Mouse (Mus musculus) hindbrain, postnatal 0 days (tissue): Measurements from ENCODE around the gene Tmem156. TPM values are rescaled to one million over a fixed set of nuclear protein-coding genes. Genes with fewer than 3 reads are reported as not detected.

Source experiments
- ATAC-seq: fragments of 200-750 bp; cut with Nextera tagmentation; 2 replicates; pipeline ENCODE4 v1.8.0; 2017; ENCODE audit warnings: mild to moderate bottlenecking, moderate TSS enrichment, moderate library complexity
- DNase-seq: peaks from one replicate; pipeline ENCODE4 v3.0.0-alpha.2; 2015; ENCODE audit warnings: low spot score
- H3K27ac ChIP-seq: fragments of 300-500 bp; sonication (generic); 2 replicates; pipeline ENCODE4 v1.5.1; 2014; ENCODE audit warnings: mild to moderate bottlenecking
- H3K27me3 ChIP-seq: fragments of 300-500 bp; sonication (generic); 2 replicates; pipeline ENCODE4 v1.6.1; 2014; ENCODE audit warnings: low read length, mixed read lengths; ENCODE audit not compliant: insufficient read depth
- H3K36me3 ChIP-seq: fragments of 300-500 bp; sonication (generic); 2 replicates; pipeline ENCODE4 v1.6.1; 2014; ENCODE audit warnings: low read length, mixed read lengths; ENCODE audit not compliant: insufficient read depth
- H3K4me1 ChIP-seq: fragments of 300-500 bp; sonication (generic); 2 replicates; pipeline ENCODE4 v1.6.1; 2014; ENCODE audit warnings: antibody characterized with exemption, low read length, mixed read lengths; ENCODE audit not compliant: insufficient read depth
- H3K4me2 ChIP-seq: fragments of 300-500 bp; sonication (generic); 2 replicates; pipeline ENCODE4 v1.6.1; 2014; ENCODE audit warnings: low read depth, mild to moderate bottlenecking, low read length, moderate library complexity, mixed read lengths
- H3K4me3 ChIP-seq: fragments of 300-500 bp; sonication (generic); 2 replicates; pipeline ENCODE4 v1.5.1; 2014; ENCODE audit warnings: low read length
- H3K9ac ChIP-seq: fragments of 300-500 bp; sonication (generic); replicated peaks from 2 replicates; pipeline ENCODE4 v1.6.1; 2014; ENCODE audit warnings: mild to moderate bottlenecking, low read length, moderate library complexity, mixed read lengths
- H3K9me3 ChIP-seq: fragments of 300-500 bp; sonication (generic); 2 replicates; pipeline ENCODE4 v1.6.1; 2016; ENCODE audit warnings: low read length, mixed read lengths
- CTCF ChIP-seq: IDR thresholded peaks from 2 replicates; pipeline ENCODE4 v1.5.1; 2016; ENCODE audit warnings: antibody characterized with exemption, control low read depth, low read depth
- WGBS: fragments of 180-500 bp; shearing (Covaris S2); extraction: QIAGEN DNeasy Blood & Tissue Kit; methylation state at CpG from one replicate; pipeline ENCODE4 v1.1.7; 2014; 5-methylcytosine and 5-hydroxymethylcytosine counted together
- polyA plus RNA-seq: library from polyadenylated mRNA; unstranded; fragments of >200 nt; fragmentation: Nextera tagmentation; extraction: Ambion mirVana; gene quantifications from 2 replicates; pipeline ENCODE4 v1.2.1, GENCODE M21; 2015
- total RNA-seq: library from RNA; depleted of rRNA; stranded (reverse); fragments of >200 nt; gene quantifications from 2 replicates; pipeline ENCODE4 v1.2.3, GENCODE M21; 2014

The Tmem156 gene
- total and polyA plus RNA-seq, 2 experiments from 2014 or later: 0.13 to 0.21 TPM

GRCm38 (mm10) chr5:65107773-65108432 lies 16.0 kb upstream of the Tmem156 start:
- Histone ChIP-seq H3K9me3 (no peaks in the 10 kb centered on the region), H3K4me1 (no peaks in the 10 kb centered on the region), H3K9ac (peak overlapping the region; percentile 87), H3K4me2 (peak overlapping the region; percentile 85), H3K27ac (peak overlapping the region; percentile 77), H3K27me3 (no peaks in the 10 kb centered on the region), H3K4me3 (peak overlapping the region; percentile 82), H3K36me3 (no peaks in the 10 kb centered on the region)
- ATAC-seq: no peak; the same call in none of the 2 replicates
- TF ChIP-seq CTCF: no peak
- WGBS: 2% methylated on average over 33 of the region's 42 CpGs
- peak; percentile 16 for DNase-seq

DNA sequence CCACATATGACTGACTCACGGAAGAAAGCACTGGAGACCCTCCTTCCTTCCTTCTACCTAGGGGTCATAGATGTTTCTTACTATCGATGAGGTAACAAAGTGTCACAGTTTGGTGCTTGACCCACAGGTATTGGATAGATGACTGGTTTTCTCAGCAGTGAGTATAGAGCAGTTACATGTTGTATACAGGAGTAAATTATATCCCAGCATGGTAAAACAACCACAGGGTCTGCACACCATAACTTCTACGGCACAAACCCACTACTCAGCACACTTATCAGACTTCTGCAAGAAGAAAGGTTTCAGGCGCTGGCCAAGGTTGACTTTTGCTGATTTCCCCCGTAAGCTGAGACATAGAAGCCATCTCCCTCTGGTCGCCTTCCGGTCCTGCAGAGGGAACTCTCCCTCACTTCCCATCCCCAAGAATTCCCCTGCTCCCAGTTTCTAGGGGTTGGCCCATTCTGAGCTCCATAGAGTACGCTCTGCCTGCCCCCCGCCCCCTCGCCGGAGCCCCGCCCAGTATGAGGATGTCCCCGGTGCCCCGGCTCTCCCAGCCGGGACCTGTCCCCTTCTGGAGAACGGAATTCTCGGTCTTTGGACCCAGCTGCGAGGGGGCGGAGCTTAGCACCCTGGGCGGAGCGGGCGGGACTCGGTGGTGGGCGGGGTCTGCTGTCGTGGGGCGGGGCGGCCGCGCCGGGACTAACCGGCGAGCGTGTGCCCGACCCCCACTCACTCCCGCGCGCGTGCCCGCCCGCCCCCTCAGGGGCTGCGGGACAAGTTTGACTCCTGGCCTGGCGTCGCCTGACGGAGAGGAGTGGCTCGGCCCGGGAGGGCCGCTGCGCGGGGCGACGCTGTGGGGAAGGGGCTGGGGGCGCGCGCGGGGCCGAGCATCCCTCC lies 15.2 kb upstream of the Tmem156 start, which contains the start of gene Klhl5:
Gene Klhl5 (plus strand): TSS at position 664 of the 897 bp plus-strand sequence.
- ATAC-seq (peak; percentile 94), DNase-seq (peak; percentile 88)
- Histone ChIP-seq H3K27ac (peak within 1 kb of the TSS; percentile 77), H3K4me2 (peak within 1 kb of the TSS; percentile 85), H3K9me3 (no peaks in the 10 kb centered on the region), H3K27me3 (no peaks in the 10 kb centered on the region), H3K9ac (peak within 1 kb of the TSS; percentile 87), H3K4me1 (no peaks in the 10 kb centered on the region), H3K36me3 (no peaks in the 10 kb centered on the region), H3K4me3 (peak within 1 kb of the TSS; percentile 82)
- TF ChIP-seq CTCF: peak; percentile 2; the same call in 1 of the 2 replicates
- 5% methylated on average over 40 of the region's 56 CpGs for whole genome bisulfite sequencing

DNA sequence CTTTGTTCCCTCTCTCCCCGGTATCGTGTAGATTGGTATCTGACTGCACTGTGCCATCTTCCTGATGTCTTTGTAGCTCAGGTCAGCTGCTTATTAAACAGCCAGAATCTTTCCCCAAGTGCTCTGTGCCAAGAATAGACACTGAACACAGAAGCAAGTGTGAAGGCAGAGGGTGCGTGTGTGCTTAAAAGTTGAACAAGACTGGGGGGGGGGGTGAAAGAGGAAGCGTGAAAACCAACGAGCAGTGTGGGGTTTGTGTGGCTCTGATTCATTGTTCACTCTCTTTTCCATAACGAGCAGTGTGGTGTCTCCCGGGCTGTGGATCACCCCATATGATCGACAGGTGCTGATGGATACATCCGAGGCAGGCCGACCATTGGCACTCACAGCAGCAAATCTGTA lies 10.7 kb upstream of the Tmem156 start:
- Histone ChIP-seq H3K9ac (no peak overlapping the region), H3K9me3 (no peaks in the 10 kb centered on the region), H3K27ac (no peak overlapping the region), H3K4me3 (no peak overlapping the region), H3K4me2 (no peak overlapping the region), H3K36me3 (no peaks in the 10 kb centered on the region), H3K27me3 (no peaks in the 10 kb centered on the region), H3K4me1 (no peaks in the 10 kb centered on the region)
- 48% methylated on average over 10 of the region's 10 CpGs for WGBS
- DNase-seq (no peak), ATAC-seq (no peak)
- no peak for TF ChIP-seq CTCF

- 82% methylated on average over 3 of the region's 3 CpGs for WGBS
- Histone ChIP-seq H3K4me1 (no peaks in the 10 kb centered on the region), H3K9me3 (no peaks in the 10 kb centered on the region), H3K27me3 (no peaks in the 10 kb centered on the region), H3K4me3 (no peak overlapping the region), H3K9ac (no peak overlapping the region), H3K27ac (no peak overlapping the region), H3K36me3 (no peaks in the 10 kb centered on the region), H3K4me2 (no peak overlapping the region)
- TF ChIP-seq CTCF: no peak
- DNase-seq: no peak
- ATAC-seq: no peak
Observed at GRCm38 (mm10) chr5:65102026-65102640, 10.2 kb upstream of the Tmem156 start.

DNA sequence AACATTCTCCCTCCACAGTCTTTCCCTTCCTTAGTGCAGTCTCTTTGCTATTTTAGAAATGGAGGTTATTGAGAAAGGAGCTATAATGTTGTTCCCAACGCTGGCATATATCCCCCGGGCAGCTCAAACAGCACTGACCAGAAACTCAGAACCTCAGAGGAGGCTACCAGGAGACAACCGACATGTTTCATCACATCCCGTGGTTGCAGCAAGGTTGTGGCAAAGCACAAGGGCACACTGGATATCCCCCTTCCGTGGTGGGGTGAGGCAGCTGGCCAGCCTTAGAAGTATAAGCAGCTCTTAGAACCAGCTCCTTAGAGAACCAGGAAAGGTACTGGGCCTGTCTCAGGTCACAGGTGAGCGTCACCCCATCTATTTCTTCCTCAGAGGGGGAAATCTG lies 9.7 kb upstream of the Tmem156 start:
- no peak for ATAC-seq
- no peaks in the 10 kb centered on the region for H3K4me1 ChIP-seq
- WGBS: 88% methylated on average over 6 of the region's 6 CpGs

GRCm38 (mm10) chr5:65101209-65101608 lies 9.3 kb upstream of the Tmem156 start:
- no peak overlapping the region for H3K4me2 ChIP-seq
- no peak for TF ChIP-seq CTCF
- 85% methylated on average over 5 of the region's 5 CpGs for WGBS
- no peaks in the 10 kb centered on the region for H3K9me3 ChIP-seq
- H3K9ac ChIP-seq: no peak overlapping the region
- H3K27ac ChIP-seq: no peak overlapping the region
- H3K4me1 ChIP-seq: no peaks in the 10 kb centered on the region
- H3K4me3 ChIP-seq: no peak overlapping the region
- no peaks in the 10 kb centered on the region for H3K27me3 ChIP-seq
- no peak for DNase-seq
- ATAC-seq: no peak
- H3K36me3 ChIP-seq: no peaks in the 10 kb centered on the region

More for the DNA sequence above, 9.7 kb upstream of the Tmem156 start:
- no peaks in the 10 kb centered on the region for H3K36me3 ChIP-seq
- TF ChIP-seq CTCF: no peak
- H3K4me3 ChIP-seq: no peak overlapping the region
- no peaks in the 10 kb centered on the region for H3K27me3 ChIP-seq
- H3K4me2 ChIP-seq: no peak overlapping the region
- no peak overlapping the region for H3K9ac ChIP-seq
- H3K27ac ChIP-seq: no peak overlapping the region
- DNase-seq: no peak
- no peaks in the 10 kb centered on the region for H3K9me3 ChIP-seq
